Mouse (Mus musculus): ENCODE measurements around the gene Adgrb3. TPM values are rescaled to one million over a fixed set of nuclear protein-coding genes. Genes with fewer than 3 reads are reported as not detected.

Gene Adgrb3
- polyA plus RNA-seq, 1 experiment from 2014 or later: 0.43 TPM

GRCm38 (mm10) chr1:25079395-25079794 lies 750.1 kb downstream of the Adgrb3 start:
- Histone ChIP-seq H3K4me2 (no peak overlapping the region), H3K27me3 (replicated peaks; ENCODE audit: control insufficient read depth, insufficient read depth, low read length) (no peaks in the 10 kb centered on the region), H3K4me1 (replicated peaks; ENCODE audit: control insufficient read depth, insufficient read depth, low read length) (no peaks in the 10 kb centered on the region), H3K4me3 (ENCODE audit: low read depth, low read length) (no peak overlapping the region), H3K9ac (ENCODE audit: low read depth, low read length) (no peak overlapping the region), H3K27ac (ENCODE audit: low read depth, low read length) (no peak overlapping the region), H3K9me3 (ENCODE audit: control insufficient read depth, low read length) (no peaks in the 10 kb centered on the region), H3K36me3 (ENCODE audit: control insufficient read depth, insufficient read depth, low read length) (no peaks in the 10 kb centered on the region)
- no peak for DNase-seq (ENCODE audit: low spot score)
- no peak for ATAC-seq (replicated peaks; ENCODE audit: low FRiP score)
- WGBS: 78% methylated on average over 2 of the region's 2 CpGs

GRCm38 (mm10) chr1:25075952-25076351 lies 753.6 kb downstream of the Adgrb3 start:
- no peak overlapping the region for H3K9ac ChIP-seq (ENCODE audit: low read depth, low read length)
- DNase-seq (ENCODE audit: low spot score) (no peak), ATAC-seq (replicated peaks; ENCODE audit: low FRiP score) (no peak)
- H3K4me2 ChIP-seq: no peak overlapping the region
- H3K4me1 ChIP-seq (replicated peaks; ENCODE audit: control insufficient read depth, insufficient read depth, low read length): no peaks in the 10 kb centered on the region
- no peaks in the 10 kb centered on the region for H3K27me3 ChIP-seq (replicated peaks; ENCODE audit: control insufficient read depth, insufficient read depth, low read length)
- H3K4me3 ChIP-seq (ENCODE audit: low read depth, low read length): no peak overlapping the region
- 69% methylated on average over 5 of the region's 5 CpGs for WGBS
- H3K36me3 ChIP-seq (ENCODE audit: control insufficient read depth, insufficient read depth, low read length): no peaks in the 10 kb centered on the region
- H3K9me3 ChIP-seq (ENCODE audit: control insufficient read depth, low read length): no peaks in the 10 kb centered on the region
- no peak overlapping the region for H3K27ac ChIP-seq (ENCODE audit: low read depth, low read length)

GRCm38 (mm10) chr1:25063964-25064363 lies 765.5 kb downstream of the Adgrb3 start:
- H3K27me3 ChIP-seq (replicated peaks; ENCODE audit: control insufficient read depth, insufficient read depth, low read length): no peaks in the 10 kb centered on the region
- DNase-seq (ENCODE audit: low spot score) (no peak), ATAC-seq (replicated peaks; ENCODE audit: low FRiP score) (no peak)
- no peaks in the 10 kb centered on the region for H3K9me3 ChIP-seq (ENCODE audit: control insufficient read depth, low read length)
- no peaks in the 10 kb centered on the region for H3K36me3 ChIP-seq (ENCODE audit: control insufficient read depth, insufficient read depth, low read length)
- no peak overlapping the region for H3K9ac ChIP-seq (ENCODE audit: low read depth, low read length)
- 20% methylated on average over 6 of the region's 6 CpGs for WGBS
- H3K4me2 ChIP-seq: no peak overlapping the region
- no peaks in the 10 kb centered on the region for H3K4me1 ChIP-seq (replicated peaks; ENCODE audit: control insufficient read depth, insufficient read depth, low read length)
- H3K4me3 ChIP-seq (ENCODE audit: low read depth, low read length): no peak overlapping the region
- no peak overlapping the region for H3K27ac ChIP-seq (ENCODE audit: low read depth, low read length)

- Histone ChIP-seq H3K36me3 (ENCODE audit: control insufficient read depth, insufficient read depth, low read length) (no peaks in the 10 kb centered on the region), H3K27ac (ENCODE audit: low read depth, low read length) (no peak overlapping the region), H3K27me3 (replicated peaks; ENCODE audit: control insufficient read depth, insufficient read depth, low read length) (no peaks in the 10 kb centered on the region), H3K4me2 (no peak overlapping the region), H3K9ac (ENCODE audit: low read depth, low read length) (no peak overlapping the region), H3K9me3 (ENCODE audit: control insufficient read depth, low read length) (no peaks in the 10 kb centered on the region), H3K4me3 (ENCODE audit: low read depth, low read length) (no peak overlapping the region), H3K4me1 (replicated peaks; ENCODE audit: control insufficient read depth, insufficient read depth, low read length) (no peaks in the 10 kb centered on the region)
- ATAC-seq (replicated peaks; ENCODE audit: low FRiP score) (no peak), DNase-seq (ENCODE audit: low spot score) (no peak)
- 70% methylated on average over 3 of the region's 3 CpGs for WGBS
Observed at GRCm38 (mm10) chr1:25060935-25061334, 768.6 kb downstream of the Adgrb3 start.

GRCm38 (mm10) chr1:25060191-25060590 lies 769.3 kb downstream of the Adgrb3 start:
- Histone ChIP-seq H3K27ac (ENCODE audit: low read depth, low read length) (no peak overlapping the region), H3K36me3 (ENCODE audit: control insufficient read depth, insufficient read depth, low read length) (no peaks in the 10 kb centered on the region), H3K9me3 (ENCODE audit: control insufficient read depth, low read length) (no peaks in the 10 kb centered on the region), H3K4me2 (no peak overlapping the region), H3K9ac (ENCODE audit: low read depth, low read length) (no peak overlapping the region), H3K4me1 (replicated peaks; ENCODE audit: control insufficient read depth, insufficient read depth, low read length) (no peaks in the 10 kb centered on the region), H3K27me3 (replicated peaks; ENCODE audit: control insufficient read depth, insufficient read depth, low read length) (no peaks in the 10 kb centered on the region), H3K4me3 (ENCODE audit: low read depth, low read length) (no peak overlapping the region)
- DNase-seq (ENCODE audit: low spot score) (no peak), ATAC-seq (replicated peaks; ENCODE audit: low FRiP score) (no peak)
- WGBS: 90% methylated on average over 6 of the region's 6 CpGs

GRCm38 (mm10) chr1:25057656-25058055 lies 771.9 kb downstream of the Adgrb3 start:
- H3K9ac ChIP-seq (ENCODE audit: low read depth, low read length): no peak overlapping the region
- WGBS: 59% methylated on average over 2 of the region's 2 CpGs
- ATAC-seq (replicated peaks; ENCODE audit: low FRiP score): no peak

GRCm38 (mm10) chr1:25057212-25057611 lies 772.3 kb downstream of the Adgrb3 start:
- WGBS: 83% methylated on average over 6 of the region's 6 CpGs
- no peak overlapping the region for H3K4me2 ChIP-seq
- H3K36me3 ChIP-seq (ENCODE audit: control insufficient read depth, insufficient read depth, low read length): no peaks in the 10 kb centered on the region
- no peak overlapping the region for H3K4me3 ChIP-seq (ENCODE audit: low read depth, low read length)
- H3K9ac ChIP-seq (ENCODE audit: low read depth, low read length): no peak overlapping the region
- DNase-seq (ENCODE audit: low spot score) (no peak), ATAC-seq (replicated peaks; ENCODE audit: low FRiP score) (no peak)
- H3K27ac ChIP-seq (ENCODE audit: low read depth, low read length): no peak overlapping the region
- H3K4me1 ChIP-seq (replicated peaks; ENCODE audit: control insufficient read depth, insufficient read depth, low read length): no peaks in the 10 kb centered on the region
- H3K27me3 ChIP-seq (replicated peaks; ENCODE audit: control insufficient read depth, insufficient read depth, low read length): no peaks in the 10 kb centered on the region
- H3K9me3 ChIP-seq (ENCODE audit: control insufficient read depth, low read length): no peaks in the 10 kb centered on the region

More at GRCm38 (mm10) chr1:25057656-25058055, 771.9 kb downstream of the Adgrb3 start:
- Histone ChIP-seq H3K36me3 (ENCODE audit: control insufficient read depth, insufficient read depth, low read length) (no peaks in the 10 kb centered on the region), H3K27me3 (replicated peaks; ENCODE audit: control insufficient read depth, insufficient read depth, low read length) (no peaks in the 10 kb centered on the region), H3K27ac (ENCODE audit: low read depth, low read length) (no peak overlapping the region), H3K4me3 (ENCODE audit: low read depth, low read length) (no peak overlapping the region), H3K4me1 (replicated peaks; ENCODE audit: control insufficient read depth, insufficient read depth, low read length) (no peaks in the 10 kb centered on the region), H3K4me2 (no peak overlapping the region), H3K9me3 (ENCODE audit: control insufficient read depth, low read length) (no peaks in the 10 kb centered on the region)
- DNase-seq (ENCODE audit: low spot score): no peak

- Histone ChIP-seq H3K27me3 (replicated peaks; ENCODE audit: control insufficient read depth, insufficient read depth, low read length) (no peaks in the 10 kb centered on the region), H3K4me3 (ENCODE audit: low read depth, low read length) (no peak overlapping the region), H3K4me2 (no peak overlapping the region), H3K27ac (ENCODE audit: low read depth, low read length) (no peak overlapping the region), H3K9me3 (ENCODE audit: control insufficient read depth, low read length) (no peaks in the 10 kb centered on the region; the same call in 1 of the 2 replicates), H3K4me1 (replicated peaks; ENCODE audit: control insufficient read depth, insufficient read depth, low read length) (no peaks in the 10 kb centered on the region), H3K36me3 (ENCODE audit: control insufficient read depth, insufficient read depth, low read length) (no peaks in the 10 kb centered on the region), H3K9ac (ENCODE audit: low read depth, low read length) (no peak overlapping the region)
- no peak for ATAC-seq (replicated peaks; ENCODE audit: low FRiP score)
- no peak for DNase-seq (ENCODE audit: low spot score)
- WGBS: 77% methylated on average over 4 of the region's 4 CpGs
Observed at GRCm38 (mm10) chr1:25042091-25042490, 787.4 kb downstream of the Adgrb3 start.

GRCm38 (mm10) chr1:25034161-25034560 lies 795.3 kb downstream of the Adgrb3 start:
- Histone ChIP-seq H3K9me3 (ENCODE audit: control insufficient read depth, low read length) (no peaks in the 10 kb centered on the region), H3K9ac (ENCODE audit: low read depth, low read length) (no peak overlapping the region), H3K36me3 (ENCODE audit: control insufficient read depth, insufficient read depth, low read length) (no peaks in the 10 kb centered on the region), H3K4me1 (replicated peaks; ENCODE audit: control insufficient read depth, insufficient read depth, low read length) (no peaks in the 10 kb centered on the region), H3K27ac (ENCODE audit: low read depth, low read length) (no peak overlapping the region), H3K4me3 (ENCODE audit: low read depth, low read length) (no peak overlapping the region), H3K4me2 (no peak overlapping the region), H3K27me3 (replicated peaks; ENCODE audit: control insufficient read depth, insufficient read depth, low read length) (no peaks in the 10 kb centered on the region)
- no peak for DNase-seq (ENCODE audit: low spot score)
- WGBS: 84% methylated on average over 10 of the region's 10 CpGs
- ATAC-seq (replicated peaks; ENCODE audit: low FRiP score): no peak

Data from liver, embryonic 11.5 days (tissue).